In the genomic region with DNA sequence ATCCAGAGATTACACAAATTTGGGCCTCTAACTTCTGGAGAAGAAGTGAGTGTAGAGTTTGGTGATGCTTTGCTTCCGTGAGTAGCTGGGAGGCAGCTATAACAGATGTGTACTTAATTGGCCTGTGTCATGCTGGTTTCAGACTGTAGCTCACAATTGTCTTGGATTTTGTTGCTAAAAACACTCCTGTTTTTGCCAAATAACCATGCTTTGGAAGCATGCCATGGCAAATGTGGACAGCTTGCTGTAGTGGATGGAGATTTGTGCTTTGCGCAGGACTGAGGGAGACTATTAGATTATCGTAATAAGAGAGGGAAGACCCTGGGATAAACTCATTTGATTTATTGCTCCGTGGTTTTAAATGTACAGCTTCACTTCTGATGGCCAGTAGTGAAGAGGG, we compare ENCODE assay signal across 18 mouse cellular contexts. TPM values are rescaled to one million over a fixed set of nuclear protein-coding genes. Genes with fewer than 3 reads are reported as not detected.
DNase-seq lines count a peak whose midpoint lies in the region; ATAC-seq and TF ChIP-seq lines count a peak whose summit lies in the region.
"Had no signal": no experiment of that assay in that cellular context is flagged by ENCODE, and none has a peak within 500 bp of the region (broad histone marks: within the 10 kb centered on the region; RNA-seq: fewer than 3 reads in every experiment).

No protein-coding gene starts in this region.

- no peak for TF ChIP-seq EP300 in liver, postnatal 0 days (IDR thresholded peaks at IDR 0.05; ENCODE audit: low read depth)

- no peak for ATAC-seq in liver, postnatal 0 days
- ATAC-seq: CD4-positive, CD25-positive, alpha-beta regulatory T cell, adult 4 months; liver, embryonic 12.5 days had no signal

- no peaks in the 10 kb centered on the region for H3K27me3 ChIP-seq in liver, postnatal 0 days (ENCODE audit: insufficient read depth, low read length)
- H3K27me3 ChIP-seq: heart, embryonic 13.5 days; hindbrain, embryonic 12.5 days; liver, embryonic 12.5 days had no signal

- 82% methylated on average over 4 of the region's 4 CpGs for WGBS in liver, postnatal 0 days (ENCODE audit: insufficient replicate concordance)

- H3K4me2 ChIP-seq in liver, postnatal 0 days (ENCODE audit: low read depth, low read length): no peak overlapping the region
- H3K4me2 ChIP-seq: heart, embryonic 13.5 days; hindbrain, embryonic 12.5 days; liver, embryonic 12.5 days had no signal

- H3K9ac ChIP-seq in liver, postnatal 0 days (replicated peaks): no peak overlapping the region
- H3K9ac ChIP-seq: heart, embryonic 13.5 days; hindbrain, embryonic 12.5 days; liver, embryonic 12.5 days had no signal

- no peaks in the 10 kb centered on the region for H3K4me1 ChIP-seq in liver, postnatal 0 days (ENCODE audit: insufficient read depth)
- H3K4me1 ChIP-seq: hindbrain, embryonic 12.5 days had no signal

- TF ChIP-seq CTCF in gastrocnemius, adult 2 months (IDR thresholded peaks at IDR 0.05): no peak
- TF ChIP-seq CTCF in liver, postnatal 0 days (IDR thresholded peaks at IDR 0.05; ENCODE audit: low read depth): no peak

- peak overlapping the region; percentile 69 for H3K27ac ChIP-seq in gastrocnemius, adult 2 months
- H3K27ac ChIP-seq in liver, postnatal 0 days (ENCODE audit: low read depth): 0 out of 2 replicates have a peak overlapping the region, but pooled peaks have one; percentile 44
- H3K27ac ChIP-seq: heart, embryonic 13.5 days; hindbrain, embryonic 12.5 days; kidney, postnatal 0 days; liver, embryonic 12.5 days had no signal

- no peaks in the 10 kb centered on the region for H3K36me3 ChIP-seq in liver, postnatal 0 days (replicated peaks; ENCODE audit: insufficient read depth, low read length)
- H3K36me3 ChIP-seq: heart, embryonic 13.5 days; hindbrain, embryonic 12.5 days; liver, embryonic 12.5 days had no signal

- H3K4me3 ChIP-seq in gastrocnemius, adult 2 months: no peak overlapping the region
- H3K4me3 ChIP-seq in liver, postnatal 0 days (ENCODE audit: low read depth, low read length): no peak overlapping the region
- H3K4me3 ChIP-seq: heart, embryonic 13.5 days; hindbrain, embryonic 12.5 days; liver, embryonic 12.5 days; megakaryocyte, embryonic 14.5 days had no signal

- H3K9me3 ChIP-seq in liver, postnatal 0 days (ENCODE audit: low read length): no peaks in the 10 kb centered on the region
- H3K9me3 ChIP-seq: heart, embryonic 13.5 days; hindbrain, embryonic 12.5 days; liver, embryonic 12.5 days; megakaryocyte, embryonic 14.5 days had no signal

- intact Hi-C loops in gastrocnemius, adult 2 months (cut with DNase I): no loop called here

- no peak for DNase-seq in gastrocnemius, adult 2 months
- DNase-seq in gastrocnemius, postnatal 10 days: no peak
- DNase-seq in liver, postnatal 0 days: no peak
- DNase-seq in liver: no peak
- DNase-seq in brain, adult 2 months (ENCODE audit: low read depth, low spot score): peak; percentile 26
- peak; percentile 61 for DNase-seq in lung, postnatal 10 days
- no peak for DNase-seq in B cell, adult 2 months
- no peak for DNase-seq in adrenal gland, postnatal 14 days
- DNase-seq: cerebellum, adult 18-20 months; left cerebral cortex, postnatal 4 days; thymus, postnatal 36 days had no signal

RNA-seq across cellular contexts. Expression of a gene that starts 16.3 kb away (rescaled TPM):
- 1 to 10 TPM; 2.0 to 2.6 TPM for total RNA-seq in gastrocnemius, adult 2 months (2021)
- 1 to 10 TPM; 5.0 to 7.9 TPM for total RNA-seq in gastrocnemius, postnatal 10 days (2021)
- 1.7 and 2.0 TPM in 2 replicates for polyA plus RNA-seq in liver, postnatal 0 days (2015; fragmentation: Nextera tagmentation; extraction: Ambion mirVana)
- total RNA-seq in adrenal gland, postnatal 14 days (2021): 17.6 and 19.0 TPM in 2 replicates
- total RNA-seq: MEL had no signal
- polyA plus RNA-seq: CD4-positive, CD25-positive, alpha-beta regulatory T cell, adult 4 months had no signal

Comparison
In these comparisons a context has a peak if more than half of its experiments do, and no peak if none do; other contexts are left out.
1. DNase-seq: peak in brain, adult 2 months (single experiment) and lung, postnatal 10 days (single experiment); none in gastrocnemius, adult 2 months (single experiment), gastrocnemius, postnatal 10 days (single experiment), liver, postnatal 0 days (single experiment), liver (single experiment), B cell, adult 2 months (0 of 2) and adrenal gland, postnatal 14 days (single experiment).